Mouse (Mus musculus) gastrocnemius, adult 2 months (tissue): ENCODE data around the gene Gm45753. TPM values are rescaled to one million over a fixed set of nuclear protein-coding genes. Genes with fewer than 3 reads are reported as not detected.

Experiments
- DNase-seq: peaks from one replicate; pipeline ENCODE4 v3.0.0; 2022
- H3K27ac ChIP-seq: fragments of 200-600 bp; 2 replicates; pipeline ENCODE4 v1.8.1; 2022; ENCODE audit warnings: mild to moderate bottlenecking
- H3K4me3 ChIP-seq: fragments of 200-600 bp; 2 replicates; pipeline ENCODE4 v1.8.1; 2022; ENCODE audit warnings: mild to moderate bottlenecking, moderate library complexity
- CTCF ChIP-seq: fragments of 200-600 bp; IDR thresholded peaks from 2 replicates; pipeline ENCODE4 v1.8.1; 2022; ENCODE audit warnings: antibody characterized with exemption, mild to moderate bottlenecking, moderate library complexity
- intact Hi-C: fragments of 180-260 bp; cut with DNase I; formaldehyde crosslinking; loops from one replicate; pipeline ENCODE4 v1.15.1; 2025
- total RNA-seq, 2 experiments: library from RNA; stranded (reverse); gene quantifications; 2 replicates each; pipeline ENCODE4 v1.2.3; 2021

Gene Gm45753
- total RNA-seq, 2 experiments from 2014 or later: not detected

GRCm38 (mm10) chr8:45320930-45321329, 12.7 kb upstream of the Gm45753 start:
- Histone ChIP-seq H3K4me3 (no peak overlapping the region), H3K27ac (no peak overlapping the region)
- DNase-seq: no peak
- intact Hi-C loops: no loop called here
- TF ChIP-seq CTCF: no peak

GRCm38 (mm10) chr8:45310967-45311366, 2.7 kb upstream of the Gm45753 start:
- DNase-seq: no peak
- intact Hi-C loops: no loop called here
- TF ChIP-seq CTCF: no peak
- Histone ChIP-seq H3K4me3 (no peak overlapping the region), H3K27ac (no peak overlapping the region)

- no peak overlapping the region for H3K27ac ChIP-seq
- DNase-seq: no peak
- intact Hi-C loops: no loop called here
- no peak for TF ChIP-seq CTCF
- no peak overlapping the region for H3K4me3 ChIP-seq
These were observed 2.8 kb downstream of the Gm45753 start for GRCm38 (mm10) chr8:45305479-45305878.

GRCm38 (mm10) chr8:45304354-45304753, 3.9 kb downstream of the Gm45753 start:
- TF ChIP-seq CTCF: no peak
- no peak overlapping the region for H3K27ac ChIP-seq
- intact Hi-C loops: no loop called here
- DNase-seq: no peak
- no peak overlapping the region for H3K4me3 ChIP-seq

GRCm38 (mm10) chr8:45302390-45302789, 5.9 kb downstream of the Gm45753 start:
- Histone ChIP-seq H3K27ac (no peak overlapping the region), H3K4me3 (no peak overlapping the region)
- intact Hi-C loops: no loop called here
- no peak for DNase-seq
- TF ChIP-seq CTCF: no peak

GRCm38 (mm10) chr8:45295276-45295675, 13.0 kb downstream of the Gm45753 start:
- intact Hi-C loops: no loop called here
- no peak overlapping the region for H3K4me3 ChIP-seq
- H3K27ac ChIP-seq: no peak overlapping the region
- DNase-seq: no peak
- no peak for TF ChIP-seq CTCF

GRCm38 (mm10) chr8:45294687-45295086, 13.6 kb downstream of the Gm45753 start, which contains the start of gene Klkb1:
Gene Klkb1 (minus strand): TSS chr8:45294859.
- Histone ChIP-seq H3K27ac (no peak within 1 kb of the TSS), H3K4me3 (no peak within 1 kb of the TSS)
- TF ChIP-seq CTCF: no peak
- intact Hi-C loops: no loop called here
- DNase-seq: no peak

GRCm38 (mm10) chr8:45291790-45292189, 16.5 kb downstream of the Gm45753 start:
- TF ChIP-seq CTCF: no peak
- DNase-seq: no peak
- Histone ChIP-seq H3K27ac (no peak overlapping the region), H3K4me3 (no peak overlapping the region)
- intact Hi-C loops: no loop called here

GRCm38 (mm10) chr8:45281630-45282029, 26.6 kb downstream of the Gm45753 start:
- intact Hi-C loops: no loop called here
- Histone ChIP-seq H3K27ac (no peak overlapping the region), H3K4me3 (no peak overlapping the region)
- no peak for TF ChIP-seq CTCF
- DNase-seq: no peak

- intact Hi-C loops: no loop called here
- no peak overlapping the region for H3K4me3 ChIP-seq
- no peak for DNase-seq
- TF ChIP-seq CTCF: no peak
- no peak overlapping the region for H3K27ac ChIP-seq
These were observed 30.8 kb downstream of the Gm45753 start for GRCm38 (mm10) chr8:45277453-45277852.

GRCm38 (mm10) chr8:45274317-45274716, 33.9 kb downstream of the Gm45753 start:
- intact Hi-C loops: no loop called here
- Histone ChIP-seq H3K4me3 (no peak overlapping the region), H3K27ac (no peak overlapping the region)
- DNase-seq: no peak
- no peak for TF ChIP-seq CTCF

- H3K27ac ChIP-seq: no peak overlapping the region
- TF ChIP-seq CTCF: no peak
- no peak for DNase-seq
- no peak overlapping the region for H3K4me3 ChIP-seq
- intact Hi-C loops: no loop called here
These were observed 39.2 kb downstream of the Gm45753 start for GRCm38 (mm10) chr8:45269056-45269455.

GRCm38 (mm10) chr8:45268485-45268884, 39.8 kb downstream of the Gm45753 start:
- DNase-seq: no peak
- no peak overlapping the region for H3K27ac ChIP-seq
- intact Hi-C loops: no loop called here
- no peak for TF ChIP-seq CTCF
- H3K4me3 ChIP-seq: no peak overlapping the region

GRCm38 (mm10) chr8:45267611-45268391, 40.5 kb downstream of the Gm45753 start:
- TF ChIP-seq CTCF: no peak
- no peak overlapping the region for H3K4me3 ChIP-seq
- intact Hi-C loops: no loop called here
- DNase-seq: peak; percentile 17
- H3K27ac ChIP-seq: no peak overlapping the region
